Mouse (Mus musculus): ENCODE results near the gene Slc25a28.

GRCm38 (mm10) chr19:43722891-43723290, 48.2 kb upstream of the Slc25a28 start:
- no peak for TF ChIP-seq CTCF (IDR thresholded peaks at IDR 0.05; ENCODE audit: borderline replicate concordance, control insufficient read depth, extremely low read depth, insufficient read depth, low read length, poor library complexity)
- no peak for TF ChIP-seq POLR2A (IDR thresholded peaks at IDR 0.05; ENCODE audit: control insufficient read depth, extremely low read depth, insufficient read depth, low read length, poor library complexity)

All from thymus, adult 2 months (tissue).